Mouse (Mus musculus): ENCODE measurements around the gene Prrt4.

DNA sequence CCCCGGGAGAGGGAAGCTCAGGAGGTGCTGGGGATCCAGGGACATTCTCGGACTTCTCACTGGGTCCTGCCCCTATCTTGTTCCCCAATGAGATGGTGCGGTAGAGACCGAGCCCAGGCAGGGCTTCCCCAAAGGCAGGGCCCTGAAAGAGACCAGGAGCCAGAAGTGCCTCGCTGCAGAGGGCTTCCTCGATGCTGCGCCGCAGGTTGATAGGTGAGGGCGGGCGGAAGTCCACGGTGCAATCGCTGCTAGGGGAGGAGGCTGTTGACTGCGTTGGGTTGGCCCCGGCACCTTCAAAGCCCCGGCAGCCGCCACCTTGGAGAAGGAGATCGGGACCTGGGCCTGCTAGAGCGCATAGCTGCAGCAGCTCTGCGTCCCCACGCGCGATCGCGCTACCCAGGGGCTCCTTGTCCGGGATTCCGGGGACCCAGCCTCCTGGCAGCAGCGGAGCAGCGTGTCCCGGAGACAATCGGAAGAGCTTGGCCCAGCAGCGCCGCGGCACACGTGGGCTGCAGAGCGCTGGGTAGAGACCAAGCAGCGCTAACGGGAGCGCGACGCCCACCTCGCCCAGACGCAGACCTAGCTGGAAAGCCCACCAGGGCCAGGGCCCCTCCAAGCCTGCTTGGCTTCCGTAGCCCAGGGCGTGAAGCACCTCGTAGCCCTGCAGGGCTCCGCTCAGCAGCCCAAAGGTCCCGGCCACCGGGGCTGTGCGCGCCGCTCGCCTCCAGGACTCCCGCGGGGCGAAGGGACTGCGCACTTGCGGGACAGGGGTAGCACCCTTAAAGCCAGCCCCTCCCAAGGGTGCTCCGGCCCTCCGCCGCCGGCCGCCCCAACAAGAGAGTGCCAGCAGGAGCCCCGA lies 9.1 kb downstream of the Prrt4 start:
- no peak for TF ChIP-seq CTCF (IDR thresholded peaks at IDR 0.05; ENCODE audit: borderline replicate concordance, insufficient read depth, low read depth, low read length)
- TF ChIP-seq POLR2A (IDR thresholded peaks at IDR 0.05; ENCODE audit: borderline replicate concordance, insufficient read depth, low read length): no peak
